Mouse (Mus musculus) CH12.LX (cell line): ENCODE measurements at regions not wholly inside any gene's neighbourhood (a gene's known extent, or its start where the extent isn't known, plus 50 kb on each side); places are given as distances from the start of the nearest gene placed in this dataset.

Experiments used
- DNase-seq: peaks from one replicate; pipeline ENCODE4 v3.0.0-alpha.2; 2013; ENCODE audit errors: extremely low read depth
- H3K27ac ChIP-seq: 2 replicates; pipeline ENCODE4 v1.5.1; 2012; ENCODE audit warnings: low read depth, mild to moderate bottlenecking, control low read depth, moderate library complexity; ENCODE audit not compliant: insufficient read depth
- H3K27me3 ChIP-seq: replicated peaks from 2 replicates; pipeline ENCODE3; 2012; ENCODE audit warnings: inconsistent platforms
- H3K36me3 ChIP-seq, 2 experiments: replicated peaks in 1 of 2; 2 replicates each; pipeline versions ENCODE3 to v1.6.1; 2012; ENCODE audit warnings: inconsistent platforms in 1 of 2, low read length in 1 of 2, mild to moderate bottlenecking in 1 of 2, mixed read lengths in 1 of 2, moderate library complexity in 1 of 2; ENCODE audit not compliant: control insufficient read depth in 1 of 2, insufficient read depth in 1 of 2
- H3K4me1 ChIP-seq, 2 experiments: 2 replicates each; pipeline ENCODE4 v1.6.1; 2012; ENCODE audit warnings: inconsistent platforms in 1 of 2, moderate library complexity in 1 of 2; ENCODE audit not compliant: insufficient read depth in 2 of 2, control insufficient read depth in 1 of 2
- H3K4me2 ChIP-seq: 2 replicates; pipeline ENCODE4 v1.6.1; 2012; ENCODE audit warnings: low read depth, mild to moderate bottlenecking, control low read depth; ENCODE audit not compliant: poor library complexity, insufficient read depth, severe bottlenecking
- H3K4me3 ChIP-seq, 3 experiments: fragments of 150-350 bp in 1 of 3; sonication (generic) in 1 of 3; replicated peaks in 1 of 3; 2 replicates each; pipeline versions ENCODE3 to v1.5.1; 2011 to 2012; ENCODE audit warnings: low read depth in 2 of 3, low read length in 2 of 3, mild to moderate bottlenecking in 2 of 3, moderate library complexity in 2 of 3, control low read depth in 1 of 3, improper control_type of control experiment in 1 of 3, inconsistent platforms in 1 of 3, mixed read lengths in 1 of 3; ENCODE audit not compliant: poor library complexity in 1 of 3
- H3K79me2 ChIP-seq: replicated peaks from 2 replicates; pipeline ENCODE4 v1.6.1; 2012; ENCODE audit warnings: mild to moderate bottlenecking, moderate library complexity; ENCODE audit not compliant: control insufficient read depth, poor library complexity, insufficient read depth, severe bottlenecking; ENCODE audit errors: extremely low read depth
- H3K9ac ChIP-seq: 2 replicates; pipeline ENCODE4 v1.6.1; 2012; ENCODE audit warnings: low read depth, mild to moderate bottlenecking, control low read depth, moderate library complexity; ENCODE audit not compliant: insufficient read depth
- H3K9me3 ChIP-seq: replicated peaks from 2 replicates; pipeline ENCODE3; 2012; ENCODE audit warnings: low read length, inconsistent platforms, mixed read lengths
- BHLHE40 ChIP-seq: IDR thresholded peaks from 2 replicates; pipeline ENCODE4 v1.6.1; 2011; ENCODE audit warnings: mild to moderate bottlenecking, low read depth, low read length, improper control_type of control experiment
- IRF4 ChIP-seq: IDR thresholded peaks from 2 replicates; pipeline ENCODE4 v1.6.1; 2014; ENCODE audit warnings: low read depth, mild to moderate bottlenecking, inconsistent platforms, low read length, improper control_type of control experiment
- JUND ChIP-seq: conservative IDR thresholded peaks from 2 replicates; pipeline ENCODE4 v1.6.1; 2011; ENCODE audit warnings: low read depth, low read length, improper control_type of control experiment
- KAT2A ChIP-seq: IDR thresholded peaks from 2 replicates; pipeline ENCODE4 v1.6.1; 2012; ENCODE audit warnings: low read length, improper control_type of control experiment, inconsistent platforms; ENCODE audit not compliant: insufficient replicate concordance
- MAX ChIP-seq: IDR thresholded peaks from 2 replicates; pipeline ENCODE4 v1.6.1; 2011; ENCODE audit warnings: low read length, improper control_type of control experiment
- MAZ ChIP-seq: IDR thresholded peaks from 2 replicates; pipeline ENCODE4 v1.6.1; 2012; ENCODE audit warnings: low read depth, mild to moderate bottlenecking, inconsistent platforms, low read length, improper control_type of control experiment, moderate library complexity
- MEF2A ChIP-seq: IDR thresholded peaks from 2 replicates; pipeline ENCODE4 v1.6.1; 2014; ENCODE audit warnings: low read depth, mild to moderate bottlenecking, inconsistent platforms, low read length, improper control_type of control experiment, borderline replicate concordance
- MXI1 ChIP-seq: IDR thresholded peaks from 2 replicates; pipeline ENCODE4 v1.6.1; 2011; ENCODE audit warnings: mild to moderate bottlenecking, low read depth, low read length, improper control_type of control experiment
- NRF1 ChIP-seq: IDR thresholded peaks from 2 replicates; pipeline ENCODE4 v1.6.1; 2014; ENCODE audit warnings: low read depth, mild to moderate bottlenecking, inconsistent platforms, low read length, improper control_type of control experiment, moderate library complexity
- PAX5 ChIP-seq: IDR thresholded peaks from 2 replicates; pipeline ENCODE4 v1.6.1; 2012; ENCODE audit warnings: low read length, inconsistent platforms, mixed read lengths
- POLR2A ChIP-seq: IDR thresholded peaks from 2 replicates; pipeline ENCODE4 v1.6.1; 2011; ENCODE audit warnings: low read depth, mild to moderate bottlenecking, improper control_type of control experiment, low read length
- RAD21 ChIP-seq: IDR thresholded peaks from 2 replicates; pipeline ENCODE4 v1.6.1; 2011; ENCODE audit warnings: low read depth, mild to moderate bottlenecking, low read length, improper control_type of control experiment, moderate library complexity
- RCOR1 ChIP-seq: conservative IDR thresholded peaks from 2 replicates; pipeline ENCODE4 v1.6.1; 2012; ENCODE audit warnings: low read depth, mild to moderate bottlenecking, inconsistent platforms, low read length, improper control_type of control experiment
- SIN3A ChIP-seq: IDR thresholded peaks from 2 replicates; pipeline ENCODE4 v1.6.1; 2012; ENCODE audit warnings: low read length, improper control_type of control experiment, inconsistent platforms
- TCF12 ChIP-seq: IDR thresholded peaks from 2 replicates; pipeline ENCODE4 v1.6.1; 2014; ENCODE audit warnings: low read depth, mild to moderate bottlenecking, inconsistent platforms, low read length, improper control_type of control experiment
- ZMIZ1 ChIP-seq: IDR thresholded peaks from 2 replicates; pipeline ENCODE4 v1.6.1; 2012; ENCODE audit warnings: low read depth, mild to moderate bottlenecking, inconsistent platforms, low read length, improper control_type of control experiment
- dilution Hi-C: fragments of 300-500 bp; cut with MboI; formaldehyde crosslinking; loops from 2 replicates; pipeline ENCODE4 v1.14.3; 2020; ENCODE audit warnings: low sequenced_read_pairs; ENCODE audit not compliant: extremely low pct_unique_long_range_greater_than_20kb, extremely low pct_ligation_motif_present
- in situ Hi-C: fragments of 300-500 bp; cut with MboI; formaldehyde crosslinking; loops from 3 replicates; pipeline ENCODE4 v1.14.3; 2019; ENCODE audit warnings: low sequenced_read_pairs, low pct_ligation_motif_present, low pct_unique_long_range_greater_than_20kb, mixed read lengths

- dilution Hi-C loops = no loop called here
Measured at GRCm38 (mm10) chr5:50195993-50196392, 137.2 kb upstream of the Adgra3 start.

GRCm38 (mm10) chr5:50189394-50189793, 130.6 kb upstream of the Adgra3 start:
- in situ Hi-C loops (no loop called here), dilution Hi-C loops (no loop called here)
- no peak overlapping the region for H3K4me2 ChIP-seq
- H3K9me3 ChIP-seq = peaks cover 54% of the 10 kb centered on the region
- no peak for TF ChIP-seq MAZ
- TF ChIP-seq RCOR1 = no peak
- TF ChIP-seq NRF1 = no peak
- TF ChIP-seq KAT2A = no peak
- no peak for TF ChIP-seq BHLHE40
- TF ChIP-seq PAX5 = no peak
- no peak for TF ChIP-seq IRF4
- TF ChIP-seq TCF12 = no peak
- no peak for TF ChIP-seq MEF2A
- TF ChIP-seq MXI1 = no peak
- no peak for TF ChIP-seq MAX
- TF ChIP-seq POLR2A = no peak
- no peak for TF ChIP-seq JUND
- no peak for TF ChIP-seq SIN3A
- no peak overlapping the region for H3K4me3 ChIP-seq
- H3K9ac ChIP-seq = no peak overlapping the region
- no peaks in the 10 kb centered on the region for H3K79me2 ChIP-seq
- no peak for DNase-seq
- no peak overlapping the region for H3K27ac ChIP-seq
- H3K4me1 ChIP-seq = no peaks in the 10 kb centered on the region
- H3K36me3 ChIP-seq = no peaks in the 10 kb centered on the region
- H3K27me3 ChIP-seq = no peaks in the 10 kb centered on the region

More at GRCm38 (mm10) chr5:50195993-50196392, 137.2 kb upstream of the Adgra3 start:
- Histone ChIP-seq H3K4me1 (no peaks in the 10 kb centered on the region), H3K4me2 (no peak overlapping the region), H3K79me2 (no peaks in the 10 kb centered on the region), H3K36me3 (no peaks in the 10 kb centered on the region), H3K9me3 (peaks cover 43% of the 10 kb centered on the region), H3K27ac (no peak overlapping the region), H3K4me3 (no peak overlapping the region), H3K27me3 (no peaks in the 10 kb centered on the region), H3K9ac (no peak overlapping the region)
- in situ Hi-C loops = no loop called here
- DNase-seq = no peak
- no peak for TF ChIP-seq ZMIZ1
- TF ChIP-seq RAD21 = no peak
- TF ChIP-seq JUND = no peak
- no peak for TF ChIP-seq NRF1
